Mouse (Mus musculus) T-helper 17 cell (primary cell): ENCODE measurements around the gene Rbbp4.

Source experiments
- in situ Hi-C, 2 experiments: fragments of 300-600 bp; cut with MboI, MseI; formaldehyde crosslinking; loops; 1 replicate in 1 of 2; 2 replicates in 1 of 2; pipeline ENCODE4 v1.15.1; 2025; ENCODE audit warnings: high pct_unique_total_duplicates in 2 of 2

The Rbbp4 gene

DNA sequence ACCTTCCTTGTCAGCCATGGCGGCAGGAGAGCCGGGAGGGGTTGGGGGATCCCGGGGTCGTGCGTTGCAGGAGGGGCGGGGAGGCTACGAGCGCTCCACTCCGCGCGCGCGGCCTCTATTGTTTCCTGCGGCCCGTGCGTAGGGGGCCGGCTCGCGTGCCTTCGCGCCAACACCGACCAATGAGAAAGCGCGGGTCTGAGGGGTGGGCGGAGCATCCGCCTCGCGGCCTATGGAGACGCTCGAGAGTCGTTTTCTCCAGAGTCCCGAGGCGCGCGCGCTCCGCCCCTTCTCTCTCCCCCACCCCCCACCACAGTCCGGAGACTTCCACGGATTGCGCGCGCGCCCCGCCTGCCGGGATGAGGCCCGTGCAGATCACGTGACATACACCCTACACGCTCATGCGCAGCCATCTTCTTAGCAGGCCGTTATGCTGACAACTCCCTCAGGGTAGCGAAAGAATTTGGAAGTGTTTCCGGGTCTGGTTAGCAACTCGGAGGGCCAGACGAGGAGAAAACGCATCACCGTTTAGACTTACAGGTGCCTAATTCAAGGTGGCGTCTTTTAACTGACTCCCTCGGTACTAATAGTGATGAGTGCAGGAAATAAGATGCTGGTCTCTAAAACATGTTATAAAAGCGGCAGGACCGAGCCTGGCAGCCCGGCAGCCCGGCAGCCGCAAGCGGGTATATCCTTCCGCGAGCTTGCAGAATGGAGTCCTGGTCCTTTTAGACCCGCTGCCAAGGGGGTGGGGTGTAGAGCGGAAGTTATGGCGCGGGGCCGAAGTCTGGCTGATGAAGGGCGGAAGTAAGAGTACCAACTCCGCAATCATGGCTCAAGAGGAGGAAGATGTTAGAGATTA lies at the start of gene Rbbp4, which contains the start of gene Zbtb8os:
Rbbp4 (minus strand) TSS at position 155 of the 859 bp plus-strand sequence.
Zbtb8os (plus strand) TSS at position 480 of the 859 bp plus-strand sequence.
- in situ Hi-C loops = no loop called here

GRCm38 (mm10) chr4:129384440-129384839 lies 49.3 kb upstream of the Rbbp4 start:
- in situ Hi-C loops = no loop called here

- in situ Hi-C loops = no loop called here
Observed at GRCm38 (mm10) chr4:129383586-129383985, 48.4 kb upstream of the Rbbp4 start.

GRCm38 (mm10) chr4:129382488-129382887 lies 47.3 kb upstream of the Rbbp4 start:
- in situ Hi-C loops = no loop called here

GRCm38 (mm10) chr4:129382029-129382428 lies 46.9 kb upstream of the Rbbp4 start:
- in situ Hi-C loops = no loop called here

GRCm38 (mm10) chr4:129381148-129381547 lies 46.0 kb upstream of the Rbbp4 start:
- in situ Hi-C loops = no loop called here

GRCm38 (mm10) chr4:129379805-129380204 lies 44.6 kb upstream of the Rbbp4 start:
- in situ Hi-C loops = no loop called here

DNA sequence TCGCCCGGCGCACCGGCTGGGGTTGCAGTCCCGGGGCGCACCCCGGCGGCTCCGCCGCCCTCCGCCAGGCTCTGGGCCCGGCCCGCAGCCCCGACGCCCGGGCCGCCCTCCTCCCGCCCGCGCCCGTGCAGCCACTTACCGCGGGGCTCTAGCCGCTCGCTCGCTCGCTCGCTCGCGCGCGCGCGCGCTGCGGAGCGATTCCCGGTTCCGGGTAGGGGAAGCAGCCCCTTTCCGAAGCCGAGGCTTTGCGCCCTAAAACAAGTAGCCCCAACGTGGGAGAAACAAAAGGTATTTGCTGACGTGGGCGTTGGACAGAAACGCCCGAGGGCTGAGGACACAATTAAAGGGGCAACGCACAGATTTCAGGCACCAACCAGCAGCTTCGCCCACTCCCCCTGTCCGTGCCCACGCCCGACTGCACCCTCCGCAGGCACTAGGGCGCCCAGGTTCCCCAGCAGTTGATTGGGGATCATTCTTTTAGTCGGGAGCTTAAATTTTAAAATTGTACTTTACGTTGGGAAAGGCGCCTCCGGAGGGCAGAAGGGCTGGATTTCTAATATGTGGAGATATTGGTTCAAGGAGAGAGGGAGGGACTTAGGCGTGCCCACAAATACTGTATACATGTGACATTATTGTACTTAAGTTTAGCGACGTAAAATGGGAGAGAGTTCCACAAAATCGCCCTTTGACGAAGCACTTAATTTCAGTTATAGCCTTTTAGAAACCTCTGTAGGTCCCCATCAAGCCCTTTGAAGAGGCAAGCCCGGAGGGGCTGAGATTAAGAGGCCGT lies 42.6 kb upstream of the Rbbp4 start, which contains the start of gene Zbtb8a:
Zbtb8a (minus strand) TSS at position 516 of the 790 bp plus-strand sequence.
- in situ Hi-C loops = no loop called here

DNA sequence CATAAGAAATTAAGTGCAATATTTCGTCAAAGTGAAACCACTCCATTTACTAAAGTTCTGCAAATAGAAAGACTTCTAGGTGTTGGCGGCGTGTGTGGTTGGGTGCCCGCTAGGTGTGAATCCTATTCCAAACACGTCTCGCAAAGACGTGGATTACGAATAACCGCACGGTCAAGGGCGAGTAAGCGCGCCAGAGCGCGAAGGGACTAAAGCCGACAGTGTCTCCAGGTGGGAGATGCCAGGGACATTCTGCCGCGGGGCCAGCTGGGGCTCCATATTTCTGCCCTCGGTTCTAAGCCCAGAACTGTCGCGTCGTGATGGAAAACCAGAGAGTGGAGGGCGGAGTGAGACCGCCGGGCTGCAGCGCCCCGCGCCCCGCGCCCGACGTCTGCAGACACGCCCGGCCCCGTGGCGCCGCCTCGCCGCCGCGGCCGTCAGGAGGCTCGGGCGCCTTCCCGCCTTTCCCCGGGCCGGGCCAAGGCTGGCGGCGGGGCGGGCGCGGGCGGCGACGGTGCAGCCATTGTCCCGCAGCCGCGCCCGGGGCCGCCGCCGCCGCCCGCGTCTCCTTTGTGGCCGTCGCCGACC lies 41.9 kb upstream of the Rbbp4 start:
- in situ Hi-C loops = no loop called here

DNA sequence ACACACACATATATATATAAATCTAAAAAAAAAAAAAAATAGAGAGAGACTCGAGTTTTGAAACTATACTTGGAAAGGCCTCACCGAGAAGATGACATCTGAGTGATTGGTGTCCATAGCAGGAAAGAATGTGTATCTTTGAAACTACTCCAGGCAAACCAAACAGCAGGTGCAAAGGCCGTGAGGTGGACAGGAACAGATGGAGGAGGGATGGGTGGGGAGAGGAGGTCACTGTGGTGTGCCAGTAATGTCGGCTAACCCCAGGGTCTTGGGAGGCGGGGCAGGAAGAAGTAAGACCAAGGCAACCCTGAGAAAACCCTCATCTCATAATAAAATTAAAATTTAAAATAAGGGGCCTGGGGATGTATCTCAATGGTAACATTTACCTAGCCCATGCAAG lies 40.7 kb upstream of the Rbbp4 start:
- in situ Hi-C loops = no loop called here

GRCm38 (mm10) chr4:129375000-129375399 lies 39.8 kb upstream of the Rbbp4 start:
- in situ Hi-C loops = loop anchor here in 1 of 2 experiments (25.0 kb wide), 1 partner anchor 1537 kb away; the partner anchor contains the start of gene Laptm5

DNA sequence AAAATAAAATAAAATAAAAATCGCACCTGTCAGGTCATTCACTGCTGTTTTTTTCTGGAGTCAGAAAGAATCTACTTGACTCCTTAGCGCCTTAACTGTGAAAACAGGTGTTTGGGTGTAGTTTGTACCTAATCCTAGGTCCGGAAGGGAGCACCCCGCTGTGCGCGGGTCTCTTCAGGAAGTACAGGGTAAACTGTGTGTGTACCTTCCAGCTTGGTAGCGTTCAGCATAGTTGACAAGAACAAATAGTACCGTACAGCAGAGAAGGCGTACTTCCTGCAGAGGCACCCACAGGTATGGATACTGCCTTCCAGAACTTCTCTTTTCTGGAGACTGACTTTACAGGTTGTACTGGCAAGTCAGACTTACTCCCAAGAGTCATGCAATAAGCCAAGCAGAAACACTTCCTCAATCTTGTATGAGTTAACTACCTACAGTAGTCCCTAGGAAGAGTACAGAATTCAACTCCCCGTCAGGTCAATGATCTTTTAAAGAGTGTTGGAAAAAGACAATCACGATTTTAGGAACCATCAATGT lies 39.1 kb upstream of the Rbbp4 start:
- in situ Hi-C loops = loop anchor here in 1 of 2 experiments (25.0 kb wide), 1 partner anchor 1538 kb away; the partner anchor contains the start of gene Laptm5

DNA sequence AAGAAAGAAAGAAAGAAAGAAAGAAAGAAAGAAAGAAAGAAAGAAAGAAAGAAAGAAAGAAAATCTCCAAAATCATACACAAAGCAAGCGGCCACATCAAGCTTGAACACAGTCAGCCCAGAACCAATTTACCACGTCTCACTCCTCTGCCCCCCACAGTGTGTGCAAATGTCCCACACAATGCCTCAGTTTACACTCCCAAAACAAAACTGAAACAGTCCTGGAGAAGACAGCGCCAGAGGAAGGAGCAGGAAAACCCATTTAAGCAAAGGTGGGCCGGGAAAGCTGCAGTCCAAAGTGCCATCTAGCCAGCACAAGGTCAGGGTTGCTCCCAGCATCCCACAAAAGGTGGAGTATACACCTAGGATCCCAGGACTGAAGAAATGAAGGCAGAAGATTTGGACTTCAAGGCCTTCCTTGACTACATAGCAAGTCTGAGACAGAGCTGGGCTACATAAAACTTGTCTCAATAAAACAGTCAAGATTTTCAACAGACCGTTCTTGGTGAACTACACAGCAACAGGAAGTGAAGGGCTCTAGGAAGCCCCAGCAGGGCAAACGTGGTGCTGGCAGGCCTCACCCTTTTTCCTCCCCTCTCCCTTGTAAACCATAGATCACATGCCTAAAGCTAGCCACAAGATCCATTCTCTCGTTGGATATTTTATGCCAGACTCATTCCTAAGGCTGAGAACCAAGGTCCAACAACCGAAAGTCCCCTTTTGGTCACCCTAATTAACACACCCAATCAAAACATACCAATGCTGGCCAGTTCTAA lies 38.2 kb upstream of the Rbbp4 start:
- in situ Hi-C loops = loop anchor here in 1 of 2 experiments (25.0 kb wide), 1 partner anchor 1539 kb away; the partner anchor contains the start of gene Laptm5

DNA sequence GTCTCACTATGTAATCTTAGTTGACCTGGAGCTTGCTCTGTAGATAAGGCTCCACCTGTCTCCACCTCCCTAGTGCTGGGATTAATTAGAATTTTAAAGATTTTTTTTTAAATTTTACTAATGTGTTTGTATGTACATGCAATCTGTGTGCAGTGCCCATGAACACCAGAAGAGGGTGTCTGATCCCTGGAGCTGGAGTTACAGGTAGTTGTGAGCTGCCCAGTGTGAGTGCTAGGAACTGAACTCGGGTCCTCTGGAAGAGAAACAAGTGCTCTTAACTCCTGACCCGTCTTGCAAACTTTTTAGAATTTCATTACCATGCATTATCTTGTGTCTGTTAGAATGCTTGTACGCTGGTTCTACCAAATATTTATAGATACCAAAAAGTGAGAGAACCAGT lies 36.2 kb upstream of the Rbbp4 start:
- in situ Hi-C loops = loop anchor here in 1 of 2 experiments (25.0 kb wide), 1 partner anchor 1541 kb away; the partner anchor contains the start of gene Laptm5

DNA sequence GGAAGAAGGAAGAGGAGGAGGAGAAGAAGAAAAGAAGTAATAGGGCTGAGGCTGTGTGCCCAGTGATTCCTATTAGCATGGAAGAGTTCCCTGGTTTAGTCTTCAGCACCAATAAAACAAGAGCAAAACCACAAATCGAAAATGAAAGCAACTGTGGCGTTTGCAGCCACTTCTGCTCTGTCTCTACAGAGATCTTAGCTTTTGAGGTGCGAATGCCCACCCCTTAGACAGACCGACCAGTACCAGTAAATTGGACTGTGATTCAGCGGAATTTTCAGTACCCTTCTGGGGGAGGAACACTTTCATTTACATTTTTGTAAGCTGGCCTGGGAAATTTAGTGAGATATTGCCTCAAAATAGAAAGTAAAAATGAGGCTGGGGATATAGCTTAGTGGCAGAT lies 30.1 kb upstream of the Rbbp4 start:
- in situ Hi-C loops = loop anchor here in 1 of 2 experiments (10.0 to 25.0 kb wide), 2 partner anchors 1010 to 1547 kb away; partner anchors contain the start of gene Laptm5

- in situ Hi-C loops = loop anchor here in 1 of 2 experiments (10.0 to 25.0 kb wide), 2 partner anchors 1010 to 1548 kb away; partner anchors contain the start of gene Laptm5
Observed at GRCm38 (mm10) chr4:129364379-129364778, 29.2 kb upstream of the Rbbp4 start.

DNA sequence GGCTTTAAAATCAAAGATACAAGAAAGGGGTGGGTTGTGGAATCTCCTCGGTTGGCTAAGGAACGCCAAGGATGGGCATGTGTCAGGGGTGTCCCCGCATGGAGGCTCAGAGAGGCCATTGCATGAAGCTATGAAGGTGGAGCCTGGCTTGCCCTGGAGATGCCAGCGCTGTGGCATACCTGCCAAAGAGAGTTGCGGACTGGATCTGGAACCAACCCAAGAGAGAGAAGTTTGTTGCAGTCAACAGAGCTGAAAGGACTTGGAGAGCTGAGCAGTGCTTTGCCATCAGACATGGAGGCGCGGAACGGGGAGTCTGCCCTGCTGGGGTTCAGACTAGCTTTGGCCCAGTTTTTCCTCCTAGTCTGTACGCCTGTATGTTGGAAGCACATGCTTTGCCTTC lies 28.3 kb upstream of the Rbbp4 start:
- in situ Hi-C loops = loop anchor here in 1 of 2 experiments (10.0 to 25.0 kb wide), 2 partner anchors 1011 to 1549 kb away; partner anchors contain the start of gene Laptm5

GRCm38 (mm10) chr4:129362771-129363170 lies 27.6 kb upstream of the Rbbp4 start:
- in situ Hi-C loops = loop anchor here in 1 of 2 experiments (10.0 to 25.0 kb wide), 2 partner anchors 1012 to 1550 kb away; partner anchors contain the start of gene Laptm5

DNA sequence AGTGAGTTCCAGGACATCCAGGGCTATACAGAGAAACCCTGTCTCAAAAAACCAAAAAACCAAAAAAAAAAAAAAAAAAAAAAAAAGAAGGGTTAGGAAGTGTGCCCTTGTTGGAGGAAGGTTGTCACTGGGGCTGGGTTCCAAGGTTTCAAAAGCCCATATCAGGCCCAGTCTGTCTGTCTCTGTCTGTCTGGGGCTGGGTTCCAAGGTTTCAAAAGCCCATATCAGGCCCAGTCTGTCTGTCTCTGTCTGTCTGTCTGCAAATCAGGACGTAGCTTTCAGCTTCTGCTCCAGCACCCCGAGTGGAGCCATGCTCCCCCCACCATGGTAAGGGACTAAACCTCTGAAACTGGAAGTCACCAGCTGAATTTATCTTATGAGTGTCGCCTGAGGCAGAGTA lies 27.1 kb upstream of the Rbbp4 start:
- in situ Hi-C loops = loop anchor here in 1 of 2 experiments (10.0 to 25.0 kb wide), 2 partner anchors 1013 to 1550 kb away; partner anchors contain the start of gene Laptm5
